Mouse (Mus musculus): ENCODE data around the gene Inpp5k. TPM values are rescaled to one million over a fixed set of nuclear protein-coding genes. Genes with fewer than 3 reads are reported as not detected.
"Not testable (repeated sequence)": the region's sequence is repeated elsewhere in the genome, so short reads cannot be mapped to it uniquely, and the experiment has no call there.

The Inpp5k gene
- total RNA-seq, 2 experiments from 2014 or later = 36.1 to 36.6 TPM

GRCm38 (mm10) chr11:75677881-75678746 lies 47.3 kb downstream of the Inpp5k start:
- DNase-seq (ENCODE audit: low spot score in 2 of 2) = no peak

- DNase-seq (ENCODE audit: low spot score in 2 of 2) = peak; percentile 97 to 98
Measured at GRCm38 (mm10) chr11:75678747-75679438, 48.1 kb downstream of the Inpp5k start, which contains the start of gene Crk. TSS of gene Crk (plus strand) at chr11:75679259.

- DNase-seq (ENCODE audit: low spot score in 2 of 2) = peak in 1 of 2 experiments; percentile 39
Measured at GRCm38 (mm10) chr11:75679439-75680171, 48.8 kb downstream of the Inpp5k start.

- DNase-seq (ENCODE audit: low spot score in 2 of 2) = no peak
Measured at GRCm38 (mm10) chr11:75684462-75684861, 53.7 kb downstream of the Inpp5k start.

- no peak for DNase-seq (ENCODE audit: low spot score in 2 of 2)
Measured at GRCm38 (mm10) chr11:75684956-75685355, 54.2 kb downstream of the Inpp5k start.

- DNase-seq (ENCODE audit: low spot score in 2 of 2) = no peak
Measured at GRCm38 (mm10) chr11:75687343-75687993, 56.7 kb downstream of the Inpp5k start.

- no peak for DNase-seq (ENCODE audit: low spot score in 2 of 2)
Measured at GRCm38 (mm10) chr11:75688132-75688531, 57.3 kb downstream of the Inpp5k start.

GRCm38 (mm10) chr11:75689977-75690376 lies 59.2 kb downstream of the Inpp5k start:
- no peak for DNase-seq (ENCODE audit: low spot score in 2 of 2)

- no peak for DNase-seq (ENCODE audit: low spot score in 2 of 2)
Measured at GRCm38 (mm10) chr11:75691047-75691446, 60.3 kb downstream of the Inpp5k start.

- no peak for DNase-seq (ENCODE audit: low spot score in 2 of 2)
Measured at GRCm38 (mm10) chr11:75693570-75693969, 62.8 kb downstream of the Inpp5k start.

- DNase-seq (ENCODE audit: low spot score in 2 of 2) = not testable (repeated sequence)
Measured at GRCm38 (mm10) chr11:75697464-75697863, 66.7 kb downstream of the Inpp5k start.

Other genes starting within 250 kb of the Inpp5k start
- gene Serpinf1, start 208.3 kb upstream of the Inpp5k start, total RNA-seq (2021) = 10 to 100 TPM; 12.6 to 12.7 TPM
- gene Serpinf2, start 191.4 kb upstream of the Inpp5k start, total RNA-seq (2021) = under 1 TPM in 1 of 2 experiments, not detected in 1; 0.35 TPM
- gene Wdr81, start 176.3 kb upstream of the Inpp5k start, total RNA-seq (2021) = 10 to 100 TPM; 18.7 to 19.4 TPM
- under 1 TPM; 0.91 to 1.00 TPM for gene Tlcd2, start 169.3 kb upstream of the Inpp5k start, total RNA-seq (2021)
- gene Prpf8, start 144.2 kb upstream of the Inpp5k start, total RNA-seq (2021) = 100 to 1,000 TPM; 128 to 134 TPM
- 1 to 10 TPM; 1.6 to 1.8 TPM for gene Rilp, start 120.9 kb upstream of the Inpp5k start, total RNA-seq (2021)
- 1 to 10 TPM; 1.1 to 1.2 TPM for gene Scarf1, start 117.4 kb upstream of the Inpp5k start, total RNA-seq (2021)
- gene Slc43a2, start 99.3 kb upstream of the Inpp5k start, total RNA-seq (2021) = 10 to 100 TPM; 49.9 to 50.9 TPM
- 100 to 1,000 TPM; 330 to 343 TPM for gene Pitpna, start 42.9 kb upstream of the Inpp5k start, total RNA-seq (2021)
- 10 to 100 TPM; 20.9 to 25.1 TPM for gene Myo1c, start 19.5 kb downstream of the Inpp5k start, total RNA-seq (2021)
- gene Crk, start 48.3 kb downstream of the Inpp5k start, total RNA-seq (2021) = 100 to 1,000 TPM; 126 to 132 TPM
- 1,000 to 10,000 TPM in 1 of 2 experiments, 100 to 1,000 TPM in 1; 948 to 1,014 TPM for gene Ywhae, start 101.9 kb downstream of the Inpp5k start, total RNA-seq (2021)
- 10 to 100 TPM; 18.9 to 23.4 TPM for gene Doc2b, start 165.1 kb downstream of the Inpp5k start, total RNA-seq (2021)

All from left cerebral cortex, adult 18-20 months (tissue).